Mouse (Mus musculus): ENCODE results near the gene Gca.
"Not testable (repeated sequence)": the region's sequence is repeated elsewhere in the genome, so short reads cannot be mapped to it uniquely, and the experiment has no call there.

- not testable (repeated sequence) for TF ChIP-seq CTCF, POLR2A (IDR thresholded peaks at IDR 0.05; ENCODE audit: insufficient read depth, low read depth, low read length)
Observed at GRCm38 (mm10) chr2:62714362-62714761, 50.3 kb downstream of the Gca start.
